31 mouse cellular contexts compared by ENCODE assay signal in the genomic region with DNA sequence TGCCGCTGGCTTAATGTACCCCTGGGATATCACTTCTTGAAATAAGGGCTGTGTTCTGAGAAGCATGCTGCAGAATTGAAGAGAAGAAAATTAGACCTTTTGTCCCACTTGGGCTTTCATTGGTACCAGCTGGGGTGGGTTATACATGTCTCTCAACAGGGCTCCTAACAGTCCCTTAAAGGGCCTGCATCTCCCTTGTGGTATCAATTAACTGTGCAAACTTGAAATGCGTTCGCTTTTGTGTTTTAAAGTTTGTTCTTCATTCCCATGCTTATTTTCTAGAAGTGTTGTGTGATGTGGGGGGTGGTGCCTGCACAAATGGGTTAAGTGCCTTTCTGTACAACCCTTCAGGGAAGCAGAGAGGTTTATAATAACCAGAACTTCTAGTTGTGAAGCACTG.
DNase-seq lines count a peak whose midpoint lies in the region; ATAC-seq and TF ChIP-seq lines count a peak whose summit lies in the region.
"Had no signal": no experiment of that assay in that cellular context is flagged by ENCODE, and none has a peak within 500 bp of the region (broad histone marks: within the 10 kb centered on the region; RNA-seq: fewer than 3 reads in every experiment).

No protein-coding gene starts in this region.

- no peak for TF ChIP-seq CTCF in brain, embryonic 14.5 days (IDR thresholded peaks at IDR 0.05; ENCODE audit: borderline replicate concordance, extremely low read depth, insufficient read depth, insufficient read length)
- no peak for TF ChIP-seq CTCF in kidney, adult 2 months (conservative IDR thresholded peaks at IDR 0.05; ENCODE audit: insufficient read depth, insufficient read length, low read depth, low read length)

- no peaks in the 10 kb centered on the region for H3K9me3 ChIP-seq in forebrain, embryonic 15.5 days
- no peaks in the 10 kb centered on the region for H3K9me3 ChIP-seq in forebrain, embryonic 11.5 days (ENCODE audit: control insufficient read depth, low read length)
- H3K9me3 ChIP-seq in embryonic facial prominence, embryonic 13.5 days, result no peaks in the 10 kb centered on the region
- no peaks in the 10 kb centered on the region for H3K9me3 ChIP-seq in limb, embryonic 10.5 days (replicated peaks)
- H3K9me3 ChIP-seq: embryonic facial prominence, embryonic 15.5 days; hindbrain, embryonic 15.5 days; kidney, embryonic 15.5 days; liver, embryonic 15.5 days; midbrain, embryonic 12.5 days had no signal

- 50% methylated on average over 3 of the region's 3 CpGs for WGBS in forebrain, embryonic 15.5 days
- whole genome bisulfite sequencing in forebrain, embryonic 11.5 days, result 57% methylated on average over 3 of the region's 3 CpGs
- 29% methylated on average over 3 of the region's 3 CpGs for WGBS in embryonic facial prominence, embryonic 13.5 days
- 67% methylated on average over 3 of the region's 3 CpGs for WGBS in limb, embryonic 10.5 days
- WGBS in kidney, adult 2 months, result 93% methylated on average over 3 of the region's 3 CpGs

- H3K36me3 ChIP-seq in forebrain, embryonic 15.5 days, result no peaks in the 10 kb centered on the region
- no peaks in the 10 kb centered on the region for H3K36me3 ChIP-seq in forebrain, embryonic 11.5 days (ENCODE audit: control insufficient read depth, insufficient read depth, low read length)
- no peaks in the 10 kb centered on the region for H3K36me3 ChIP-seq in embryonic facial prominence, embryonic 13.5 days
- no peaks in the 10 kb centered on the region for H3K36me3 ChIP-seq in limb, embryonic 10.5 days
- no peaks in the 10 kb centered on the region for H3K36me3 ChIP-seq in kidney, adult 2 months (ENCODE audit: control insufficient read depth, insufficient read depth, low read length)
- H3K36me3 ChIP-seq: embryonic facial prominence, embryonic 15.5 days; heart, embryonic 13.5 days; hindbrain, embryonic 10.5 days; hindbrain, embryonic 15.5 days; kidney, embryonic 15.5 days; liver, embryonic 15.5 days; midbrain, embryonic 12.5 days; neural tube, embryonic 13.5 days had no signal

- no peak overlapping the region for H3K27ac ChIP-seq in forebrain, embryonic 15.5 days (replicated peaks)
- H3K27ac ChIP-seq in forebrain, embryonic 11.5 days (ENCODE audit: low read depth, low read length), result no peak overlapping the region
- H3K27ac ChIP-seq in embryonic facial prominence, embryonic 13.5 days, result peak overlapping the region; percentile 44
- peak overlapping the region; percentile 4; the same call in 1 of the 2 replicates for H3K27ac ChIP-seq in limb, embryonic 10.5 days
- no peak overlapping the region for H3K27ac ChIP-seq in kidney, adult 2 months (ENCODE audit: insufficient read depth, low read depth, low read length)
- H3K27ac ChIP-seq: embryonic facial prominence, embryonic 15.5 days; gastrocnemius, adult 2 months; heart, embryonic 13.5 days; hindbrain, embryonic 10.5 days; hindbrain, embryonic 15.5 days; kidney, embryonic 15.5 days; liver, embryonic 15.5 days; midbrain, embryonic 12.5 days; neural tube, embryonic 13.5 days; stomach, postnatal 0 days had no signal

- no peak overlapping the region for H3K4me3 ChIP-seq in forebrain, embryonic 15.5 days
- no peak overlapping the region for H3K4me3 ChIP-seq in forebrain, embryonic 11.5 days (ENCODE audit: low read depth, low read length)
- no peak overlapping the region for H3K4me3 ChIP-seq in embryonic facial prominence, embryonic 13.5 days
- H3K4me3 ChIP-seq in limb, embryonic 10.5 days, result no peak overlapping the region
- no peak overlapping the region for H3K4me3 ChIP-seq in kidney, adult 2 months (ENCODE audit: insufficient read depth, low read depth, low read length)
- H3K4me3 ChIP-seq: embryonic facial prominence, embryonic 15.5 days; gastrocnemius, adult 2 months; heart, embryonic 13.5 days; hindbrain, embryonic 10.5 days; hindbrain, embryonic 15.5 days; kidney, embryonic 15.5 days; liver, embryonic 15.5 days; midbrain, embryonic 12.5 days; neural tube, embryonic 13.5 days had no signal

- DNase-seq in forebrain, embryonic 11.5 days (ENCODE audit: low spot score), result no peak
- DNase-seq in brain, embryonic 14.5 days (ENCODE audit: low read depth), result peak; percentile 68
- DNase-seq in limb, embryonic 10.5 days (ENCODE audit: low spot score), result no peak
- DNase-seq in cerebellum, adult 11-12 months, result no peak
- DNase-seq in kidney, adult 2 months, result no peak
- DNase-seq: adrenal gland, postnatal 36 days; cerebellum, adult 8-10 months; cerebellum, postnatal 25 days; gastrocnemius, adult 2 months; heart, postnatal 10 days; kidney, adult 11 months; kidney, postnatal 25 days; left cerebral cortex, postnatal 4 days; liver; lung, embryonic 14.5 days; lung, postnatal 36 days; right cerebral cortex, postnatal 4 days; thymus, adult 18-20 months; thymus, postnatal 36 days had no signal

- no peak overlapping the region for H3K4me2 ChIP-seq in forebrain, embryonic 15.5 days (replicated peaks)
- H3K4me2 ChIP-seq in forebrain, embryonic 11.5 days (ENCODE audit: low read depth, low read length, severe bottlenecking), result no peak overlapping the region
- no peak overlapping the region for H3K4me2 ChIP-seq in embryonic facial prominence, embryonic 13.5 days
- H3K4me2 ChIP-seq: embryonic facial prominence, embryonic 15.5 days; heart, embryonic 13.5 days; hindbrain, embryonic 15.5 days; kidney, embryonic 15.5 days; liver, embryonic 15.5 days; lung, embryonic 14.5 days; midbrain, embryonic 12.5 days; neural tube, embryonic 13.5 days had no signal

- TF ChIP-seq POLR2A in brain, embryonic 14.5 days (IDR thresholded peaks at IDR 0.05; ENCODE audit: borderline replicate concordance, extremely low read depth, insufficient read depth, insufficient read length, poor library complexity, severe bottlenecking), result no peak
- TF ChIP-seq POLR2A in kidney, adult 2 months (IDR thresholded peaks at IDR 0.05; ENCODE audit: low read depth, low read length), result no peak

- 0 out of 2 replicates have a peak, but pooled peaks have one; percentile 41 for ATAC-seq in forebrain, embryonic 15.5 days (replicated peaks)
- ATAC-seq in forebrain, embryonic 11.5 days (replicated peaks; ENCODE audit: low FRiP score), result no peak
- ATAC-seq in embryonic facial prominence, embryonic 13.5 days (ENCODE audit: insufficient number of reproducible peaks, insufficient read depth, low FRiP score, low TSS enrichment, low read depth), result no peak
- ATAC-seq: inflammation-experienced regulatory T-cells, adult 6 months had no signal

- H3K9ac ChIP-seq in forebrain, embryonic 15.5 days (replicated peaks), result no peak overlapping the region
- no peak overlapping the region for H3K9ac ChIP-seq in forebrain, embryonic 11.5 days (ENCODE audit: low read length)
- H3K9ac ChIP-seq in embryonic facial prominence, embryonic 13.5 days, result no peak overlapping the region
- H3K9ac ChIP-seq: embryonic facial prominence, embryonic 15.5 days; heart, embryonic 13.5 days; hindbrain, embryonic 15.5 days; kidney, embryonic 15.5 days; liver, embryonic 15.5 days; lung, embryonic 14.5 days; midbrain, embryonic 12.5 days; neural tube, embryonic 13.5 days had no signal

- peaks cover 2% of the 10 kb centered on the region for H3K4me1 ChIP-seq in forebrain, embryonic 15.5 days
- H3K4me1 ChIP-seq in forebrain, embryonic 11.5 days (replicated peaks; ENCODE audit: control insufficient read depth, insufficient read depth, low read length), result peaks cover 3% of the 10 kb centered on the region; the same call in 1 of the 2 replicates
- H3K4me1 ChIP-seq in embryonic facial prominence, embryonic 13.5 days, result peaks cover 16% of the 10 kb centered on the region
- peaks cover 19% of the 10 kb centered on the region for H3K4me1 ChIP-seq in limb, embryonic 10.5 days
- H3K4me1 ChIP-seq in kidney, adult 2 months (ENCODE audit: control insufficient read depth, insufficient read depth, low read length), result no peaks in the 10 kb centered on the region

- no peaks in the 10 kb centered on the region for H3K27me3 ChIP-seq in forebrain, embryonic 15.5 days
- H3K27me3 ChIP-seq in forebrain, embryonic 11.5 days (ENCODE audit: control insufficient read depth, insufficient read depth, low read length), result no peaks in the 10 kb centered on the region
- H3K27me3 ChIP-seq in embryonic facial prominence, embryonic 13.5 days, result peaks cover 12% of the 10 kb centered on the region; the same call in 1 of the 2 replicates
- no peaks in the 10 kb centered on the region for H3K27me3 ChIP-seq in limb, embryonic 10.5 days (ENCODE audit: low read depth, poor library complexity, severe bottlenecking)
- no peaks in the 10 kb centered on the region; the same call in 1 of the 2 replicates for H3K27me3 ChIP-seq in kidney, adult 2 months (replicated peaks; ENCODE audit: control insufficient read depth, insufficient read depth, low read length)
- H3K27me3 ChIP-seq: embryonic facial prominence, embryonic 15.5 days; hindbrain, embryonic 15.5 days; kidney, embryonic 15.5 days; liver, embryonic 15.5 days; midbrain, embryonic 12.5 days; neural tube, embryonic 13.5 days had no signal

Comparison
In these comparisons a context has a peak if more than half of its experiments do, and no peak if none do; other contexts are left out.
1. H3K27ac ChIP-seq: peak in embryonic facial prominence, embryonic 13.5 days (single experiment) and limb, embryonic 10.5 days (single experiment); none in forebrain, embryonic 15.5 days (single experiment), forebrain, embryonic 11.5 days (single experiment) and kidney, adult 2 months (single experiment).